Mouse (Mus musculus): ENCODE data around the gene Cs. TPM values are rescaled to one million over a fixed set of nuclear protein-coding genes. Genes with fewer than 3 reads are reported as not detected.

The Cs gene
- polyA plus RNA-seq, 1 experiment from 2014 or later = 176 TPM

DNA sequence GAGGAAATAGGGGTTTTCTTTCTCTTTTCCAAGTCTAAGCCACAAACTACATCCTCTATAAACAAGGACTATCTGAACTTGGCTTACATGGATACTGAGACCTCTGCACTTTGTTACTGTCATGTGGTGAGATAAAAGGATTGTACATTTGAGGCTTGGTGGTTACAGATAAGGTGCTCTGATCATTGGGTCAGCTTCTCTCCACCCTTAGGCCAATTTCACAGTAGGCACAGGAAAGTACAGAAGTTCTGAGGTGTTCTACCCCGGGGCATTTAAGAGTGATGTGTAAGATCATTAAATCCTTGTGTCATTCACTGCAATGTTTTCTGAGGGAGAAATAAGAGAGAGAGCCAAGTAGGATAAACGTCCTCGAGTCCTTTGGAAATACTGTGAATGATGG, 937 bp upstream of the Cs start:
- H3K36me3 ChIP-seq = 0 out of 2 replicates have a peak, but pooled peaks cover 6% of the 10 kb centered on the region
- H3K9ac ChIP-seq = peak overlapping the region; percentile 65
- H3K27me3 ChIP-seq = no peaks in the 10 kb centered on the region
- peak overlapping the region; percentile 67 for H3K4me2 ChIP-seq (replicated peaks)
- no peak for ATAC-seq (ENCODE audit: low FRiP score, low read depth)
- peak overlapping the region; percentile 84 for H3K4me3 ChIP-seq
- H3K4me1 ChIP-seq = peaks cover 16% of the 10 kb centered on the region
- no peaks in the 10 kb centered on the region for H3K9me3 ChIP-seq
- peak overlapping the region; percentile 85; the same call in 1 of the 2 replicates for H3K27ac ChIP-seq
- 86% methylated on average over 3 of the region's 3 CpGs for WGBS

DNA sequence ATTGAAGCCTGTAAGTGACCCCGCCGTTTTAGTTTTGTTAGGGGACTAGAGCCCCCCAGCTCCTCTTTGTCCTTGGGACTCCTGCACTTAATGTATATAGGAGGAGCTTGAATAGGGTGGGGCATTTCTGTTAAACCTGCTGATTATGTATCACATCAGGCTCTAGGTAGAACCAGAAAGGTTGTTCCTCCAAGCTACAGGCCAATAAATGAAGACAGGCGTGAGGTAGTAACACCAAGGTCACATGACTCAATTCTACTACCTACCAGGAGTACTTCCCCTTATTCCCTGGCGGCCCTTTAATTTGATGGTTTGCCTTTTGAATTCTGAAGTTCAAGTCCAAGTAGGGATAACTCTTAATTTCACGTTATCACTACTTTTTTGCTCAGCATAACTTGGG, 881 bp downstream of the Cs start:
- H3K9ac ChIP-seq = peak overlapping the region; percentile 91
- H3K4me1 ChIP-seq = peaks cover 16% of the 10 kb centered on the region
- peak overlapping the region; percentile 84 for H3K4me3 ChIP-seq
- 17% methylated on average over 5 of the region's 5 CpGs for WGBS
- no peaks in the 10 kb centered on the region for H3K27me3 ChIP-seq
- no peak for ATAC-seq (ENCODE audit: low FRiP score, low read depth)
- peak overlapping the region; percentile 83 for H3K4me2 ChIP-seq (replicated peaks)
- H3K9me3 ChIP-seq = no peaks in the 10 kb centered on the region
- H3K36me3 ChIP-seq = 0 out of 2 replicates have a peak, but pooled peaks cover 6% of the 10 kb centered on the region
- H3K27ac ChIP-seq = peak overlapping the region; percentile 85; the same call in 1 of the 2 replicates

DNA sequence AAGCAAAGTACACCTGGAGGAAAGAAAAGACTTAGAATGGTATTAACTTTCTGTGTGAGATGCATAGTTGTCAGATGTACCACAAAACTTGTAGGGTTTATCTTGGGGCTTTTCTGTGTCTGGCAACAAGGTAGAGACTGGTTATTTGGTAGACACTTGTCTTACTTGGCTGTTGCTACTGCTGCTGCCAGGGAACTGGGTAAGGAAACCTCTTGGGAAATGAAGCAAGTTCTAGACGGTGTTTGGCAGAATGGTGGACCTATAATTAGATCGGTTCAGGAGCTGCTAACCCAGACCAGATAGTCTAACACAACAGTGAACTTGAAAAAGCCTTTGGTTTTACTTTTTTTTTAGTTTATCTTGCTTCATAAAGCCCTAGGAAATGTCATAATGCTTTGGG, 1.4 kb downstream of the Cs start:
- Histone ChIP-seq H3K9me3 (no peaks in the 10 kb centered on the region), H3K4me1 (peaks cover 16% of the 10 kb centered on the region), H3K36me3 (0 out of 2 replicates have a peak, but pooled peaks cover 6% of the 10 kb centered on the region), H3K27ac (no peak overlapping the region), H3K4me3 (peak overlapping the region; percentile 84), H3K4me2 (replicated peaks) (peak overlapping the region; percentile 83), H3K9ac (peak overlapping the region; percentile 91), H3K27me3 (no peaks in the 10 kb centered on the region)
- ATAC-seq (ENCODE audit: low FRiP score, low read depth) = no peak
- WGBS = 71% methylated on average over 2 of the region's 2 CpGs

DNA sequence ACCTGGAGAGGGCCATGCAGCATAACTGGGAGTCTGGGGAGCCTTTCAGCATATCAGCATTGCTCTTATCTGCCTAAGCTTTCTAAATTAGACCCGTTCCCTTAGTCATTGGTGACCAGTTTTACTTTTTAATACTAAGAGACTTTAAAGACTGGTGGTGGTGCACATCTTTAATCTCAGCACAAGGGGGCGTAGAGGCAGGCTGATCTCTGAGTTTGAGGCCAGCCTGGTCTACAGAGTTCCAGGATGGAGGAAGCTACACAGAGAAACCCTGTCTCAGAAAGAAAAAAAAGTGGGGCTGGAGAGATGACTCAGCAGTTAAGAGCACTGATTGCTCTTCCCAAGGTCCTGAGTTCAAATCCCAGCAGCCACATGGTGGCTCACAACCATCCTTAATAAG, 2.7 kb downstream of the Cs start:
- Histone ChIP-seq H3K27ac (no peak overlapping the region), H3K4me3 (no peak overlapping the region), H3K4me1 (peaks cover 24% of the 10 kb centered on the region), H3K4me2 (replicated peaks) (no peak overlapping the region), H3K27me3 (no peaks in the 10 kb centered on the region), H3K36me3 (0 out of 2 replicates have a peak, but pooled peaks cover 6% of the 10 kb centered on the region), H3K9me3 (no peaks in the 10 kb centered on the region), H3K9ac (no peak overlapping the region)
- 89% methylated on average over 2 of the region's 2 CpGs for WGBS
- ATAC-seq (ENCODE audit: low FRiP score, low read depth) = no peak

DNA sequence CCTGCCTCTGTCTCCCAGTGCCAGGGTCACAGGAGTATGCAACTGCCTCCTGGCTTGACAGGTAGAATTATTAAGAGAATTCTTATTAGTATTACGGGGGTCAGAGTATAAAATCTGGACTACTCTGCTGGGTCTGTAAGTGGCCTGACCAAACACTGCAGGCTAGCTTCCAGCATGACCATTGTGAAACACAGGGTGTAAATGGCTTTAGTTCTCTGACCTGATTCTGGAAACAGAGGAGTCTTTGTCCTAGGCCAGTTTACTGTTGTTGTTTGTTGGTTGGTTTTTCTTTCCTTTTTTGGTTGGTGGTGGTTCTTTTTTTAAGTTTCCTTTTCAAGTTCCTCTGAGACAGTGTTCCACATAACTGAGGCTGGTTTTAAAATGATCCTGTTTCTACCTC, 5.9 kb downstream of the Cs start:
- 93% methylated on average over 1 of the region's 1 CpGs for WGBS
- Histone ChIP-seq H3K27ac (no peak overlapping the region), H3K9me3 (no peaks in the 10 kb centered on the region), H3K4me3 (no peak overlapping the region), H3K27me3 (no peaks in the 10 kb centered on the region), H3K4me2 (replicated peaks) (no peak overlapping the region), H3K9ac (no peak overlapping the region), H3K36me3 (peaks cover 6% of the 10 kb centered on the region; the same call in 1 of the 2 replicates), H3K4me1 (peaks cover 17% of the 10 kb centered on the region)
- no peak for ATAC-seq (ENCODE audit: low FRiP score, low read depth)

DNA sequence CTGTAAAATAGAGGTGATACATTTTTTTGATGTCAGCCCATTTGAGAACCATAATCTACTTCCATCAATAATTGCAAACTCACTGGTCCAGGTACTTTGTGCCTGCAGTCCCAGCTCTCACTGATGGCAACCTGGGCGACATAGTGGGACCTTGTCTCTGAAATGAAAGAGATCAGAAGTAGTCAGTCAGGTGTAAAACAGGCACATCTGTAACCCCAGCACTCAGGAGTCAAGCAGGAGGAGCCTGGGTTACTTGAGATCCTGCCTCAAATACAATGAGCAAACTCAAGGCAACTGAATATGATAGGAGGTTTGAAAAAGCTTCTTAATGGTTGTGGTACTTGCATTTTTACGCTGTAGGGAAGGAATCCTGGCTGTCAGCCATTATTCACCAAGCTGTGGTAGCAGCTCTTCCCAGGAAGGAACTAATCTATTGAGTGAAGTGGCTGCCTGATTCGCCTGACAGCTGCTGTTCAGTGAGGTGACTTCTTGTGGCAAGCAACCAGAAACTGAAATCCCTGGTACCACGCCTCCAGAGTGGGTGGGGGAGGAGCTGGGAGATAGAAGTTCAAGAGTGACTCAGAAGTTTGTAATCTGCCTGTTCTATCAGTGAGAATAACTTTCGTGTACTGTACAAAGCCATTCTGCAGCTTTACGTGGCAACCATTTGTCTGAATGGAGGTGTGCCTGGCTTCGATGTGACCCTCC, 7.2 kb downstream of the Cs start:
- ATAC-seq (ENCODE audit: low FRiP score, low read depth) = peak; percentile 71
- Histone ChIP-seq H3K27me3 (no peaks in the 10 kb centered on the region), H3K36me3 (peaks cover 7% of the 10 kb centered on the region), H3K9ac (peak overlapping the region; percentile 8; the same call in 1 of the 2 replicates), H3K4me2 (replicated peaks) (peak overlapping the region; percentile 14; the same call in 1 of the 2 replicates), H3K9me3 (no peaks in the 10 kb centered on the region), H3K4me1 (peaks cover 8% of the 10 kb centered on the region), H3K4me3 (no peak overlapping the region), H3K27ac (no peak overlapping the region)
- 61% methylated on average over 7 of the region's 7 CpGs for WGBS

DNA sequence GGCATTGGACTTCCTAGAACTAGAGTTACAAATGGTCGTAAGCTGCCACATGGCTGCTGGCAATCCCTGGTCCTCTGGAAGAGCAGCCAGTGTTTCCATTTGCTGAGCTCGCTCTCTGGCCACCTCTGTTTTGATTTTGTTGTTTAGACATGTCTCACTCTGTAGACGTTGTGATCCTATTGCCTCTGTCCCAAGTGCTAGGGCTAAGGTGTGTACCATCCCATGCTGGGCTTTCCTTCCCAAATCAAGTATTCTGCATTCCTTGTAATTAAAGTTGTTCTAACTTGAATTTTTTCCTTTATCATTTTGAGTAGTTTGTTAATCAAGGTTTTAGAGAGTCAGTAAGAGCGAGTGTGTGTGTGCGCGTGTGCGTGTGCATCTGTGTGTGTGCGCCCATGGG, 10.0 kb downstream of the Cs start:
- H3K9me3 ChIP-seq = no peaks in the 10 kb centered on the region
- no peak overlapping the region for H3K9ac ChIP-seq
- ATAC-seq (ENCODE audit: low FRiP score, low read depth) = no peak
- H3K27ac ChIP-seq = no peak overlapping the region
- H3K4me3 ChIP-seq = no peak overlapping the region
- peaks cover 34% of the 10 kb centered on the region for H3K36me3 ChIP-seq
- H3K4me1 ChIP-seq = peaks cover 8% of the 10 kb centered on the region
- 91% methylated on average over 8 of the region's 8 CpGs for WGBS
- no peak overlapping the region for H3K4me2 ChIP-seq (replicated peaks)
- no peaks in the 10 kb centered on the region for H3K27me3 ChIP-seq

DNA sequence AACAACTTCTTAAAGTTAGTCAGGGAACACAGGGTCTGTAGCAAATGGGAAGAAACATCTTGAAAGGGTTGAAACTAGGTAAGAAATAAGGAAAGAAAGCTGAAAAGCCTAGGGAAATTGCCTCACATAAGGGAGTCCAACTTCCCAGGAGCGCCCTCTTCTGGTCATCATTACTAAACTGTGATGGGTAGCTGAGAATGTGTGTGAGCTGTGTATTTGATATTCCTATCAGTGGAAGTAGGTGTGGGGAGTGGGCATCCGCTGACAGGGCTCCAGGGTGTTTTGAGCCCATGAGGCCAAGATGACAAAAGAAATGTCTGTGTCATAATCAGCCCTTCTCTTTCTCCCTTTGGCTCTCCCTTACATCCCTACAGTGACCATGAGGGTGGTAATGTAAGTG, 21.3 kb downstream of the Cs start:
- no peak overlapping the region for H3K4me2 ChIP-seq (replicated peaks)
- H3K4me1 ChIP-seq = no peaks in the 10 kb centered on the region
- H3K27ac ChIP-seq = no peak overlapping the region
- ATAC-seq (ENCODE audit: low FRiP score, low read depth) = no peak
- no peaks in the 10 kb centered on the region for H3K9me3 ChIP-seq
- 61% methylated on average over 2 of the region's 2 CpGs for WGBS
- H3K27me3 ChIP-seq = no peaks in the 10 kb centered on the region
- peaks cover 95% of the 10 kb centered on the region for H3K36me3 ChIP-seq
- no peak overlapping the region for H3K4me3 ChIP-seq
- no peak overlapping the region for H3K9ac ChIP-seq

DNA sequence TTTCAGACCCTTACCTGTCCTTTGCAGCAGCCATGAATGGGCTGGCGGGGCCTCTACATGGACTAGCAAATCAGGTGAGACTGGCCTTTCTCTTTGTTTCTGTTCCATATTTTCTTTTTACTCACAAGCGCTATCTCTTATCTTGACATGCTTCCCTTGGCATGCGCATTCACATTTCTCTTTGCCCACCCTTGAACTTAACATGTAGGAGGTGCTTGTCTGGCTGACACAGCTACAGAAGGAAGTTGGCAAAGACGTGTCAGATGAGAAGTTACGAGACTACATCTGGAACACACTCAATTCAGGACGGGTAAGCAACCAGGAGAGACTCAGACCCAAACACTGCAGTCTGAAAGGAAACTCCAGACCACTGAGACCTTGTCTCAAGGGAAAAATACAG, 21.7 kb downstream of the Cs start:
- Histone ChIP-seq H3K36me3 (peaks cover 95% of the 10 kb centered on the region), H3K27me3 (no peaks in the 10 kb centered on the region), H3K9ac (no peak overlapping the region), H3K27ac (no peak overlapping the region), H3K4me3 (no peak overlapping the region), H3K4me1 (no peaks in the 10 kb centered on the region), H3K4me2 (replicated peaks) (no peak overlapping the region), H3K9me3 (no peaks in the 10 kb centered on the region)
- ATAC-seq (ENCODE audit: low FRiP score, low read depth) = no peak
- 88% methylated on average over 6 of the region's 6 CpGs for WGBS

DNA sequence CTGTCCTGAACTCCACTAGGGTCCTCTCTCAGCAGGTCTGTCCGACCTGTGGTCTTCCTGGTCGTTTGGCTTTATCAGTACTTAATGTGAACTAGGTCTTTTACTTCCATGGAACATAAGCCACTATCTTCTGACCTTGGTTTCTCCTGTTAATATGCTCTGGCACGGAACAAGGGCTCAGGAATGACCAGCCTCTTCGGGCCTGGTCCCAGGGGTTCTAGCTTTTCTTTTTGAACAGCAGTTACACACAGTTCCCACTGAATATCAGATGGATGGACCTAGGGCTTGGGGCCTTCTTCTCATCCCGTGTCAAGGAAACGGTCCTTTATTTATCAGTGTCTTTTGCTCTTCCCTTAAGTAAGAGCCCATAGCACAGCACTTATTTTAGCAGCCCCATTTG, 24.3 kb downstream of the Cs start:
- H3K27ac ChIP-seq = no peak overlapping the region
- H3K27me3 ChIP-seq = no peaks in the 10 kb centered on the region
- no peak overlapping the region for H3K9ac ChIP-seq
- H3K9me3 ChIP-seq = no peaks in the 10 kb centered on the region
- no peaks in the 10 kb centered on the region for H3K4me1 ChIP-seq
- 88% methylated on average over 6 of the region's 6 CpGs for WGBS
- H3K36me3 ChIP-seq = peaks cover 84% of the 10 kb centered on the region
- H3K4me3 ChIP-seq = no peak overlapping the region
- H3K4me2 ChIP-seq (replicated peaks) = no peak overlapping the region
- ATAC-seq (ENCODE audit: low FRiP score, low read depth) = no peak

DNA sequence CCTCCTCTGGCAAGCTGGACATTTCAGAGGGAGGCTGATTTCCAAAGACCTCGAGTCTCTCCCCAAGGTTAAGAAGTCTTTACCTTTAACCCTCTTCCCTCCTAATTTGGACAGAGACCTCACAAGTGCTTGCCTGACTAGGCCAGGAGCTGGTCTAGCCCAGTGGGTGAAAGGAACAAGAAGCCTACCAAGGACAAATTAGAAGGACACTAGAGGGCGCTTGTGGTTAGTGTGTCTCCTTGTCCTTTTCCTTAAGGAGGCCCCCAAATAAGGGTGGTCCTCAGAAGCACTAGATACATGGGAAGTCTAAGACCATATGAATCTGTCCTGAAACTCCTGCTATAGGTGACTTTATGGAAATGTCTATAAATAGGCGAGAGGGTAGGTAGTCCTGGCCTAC, 25.0 kb downstream of the Cs start:
- no peak overlapping the region for H3K9ac ChIP-seq
- WGBS = 46% methylated on average over 3 of the region's 3 CpGs
- ATAC-seq (ENCODE audit: low FRiP score, low read depth) = no peak
- peaks cover 3% of the 10 kb centered on the region for H3K4me1 ChIP-seq
- no peak overlapping the region for H3K4me3 ChIP-seq
- H3K27ac ChIP-seq = no peak overlapping the region
- no peaks in the 10 kb centered on the region for H3K27me3 ChIP-seq
- H3K4me2 ChIP-seq (replicated peaks) = no peak overlapping the region
- H3K9me3 ChIP-seq = no peaks in the 10 kb centered on the region
- peaks cover 80% of the 10 kb centered on the region for H3K36me3 ChIP-seq

DNA sequence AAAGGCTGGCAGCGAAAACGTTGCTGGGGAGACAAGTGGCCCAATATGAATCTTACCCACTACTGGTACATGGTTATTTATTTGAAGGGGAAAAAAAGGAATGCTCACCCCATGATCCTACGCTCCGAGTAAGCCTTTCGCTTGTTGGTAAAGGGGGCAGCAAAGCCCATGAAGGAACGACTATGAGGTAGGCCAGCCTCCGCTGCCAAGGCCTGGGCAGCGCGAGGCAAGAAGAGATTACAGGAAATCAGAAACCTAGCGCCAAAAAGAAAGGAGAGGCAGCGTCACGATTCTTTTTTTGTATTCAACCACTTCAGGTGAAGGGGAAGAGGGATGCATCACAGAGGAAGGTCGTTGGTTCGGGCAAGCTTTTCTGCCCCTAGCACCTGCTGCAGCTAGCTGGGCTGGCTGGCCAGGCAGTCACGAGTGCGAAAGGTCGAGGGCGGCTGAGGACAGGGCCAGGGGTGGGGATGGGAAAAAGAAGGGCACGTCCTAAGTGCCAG, 30.4 kb downstream of the Cs start:
- Histone ChIP-seq H3K4me2 (replicated peaks) (peak overlapping the region; percentile 94), H3K27me3 (no peaks in the 10 kb centered on the region), H3K9me3 (no peaks in the 10 kb centered on the region), H3K36me3 (peaks cover 27% of the 10 kb centered on the region), H3K4me1 (peaks cover 14% of the 10 kb centered on the region), H3K9ac (peak overlapping the region; percentile 82), H3K4me3 (peak overlapping the region; percentile 71), H3K27ac (peak overlapping the region; percentile 95; the same call in 1 of the 2 replicates)
- WGBS = 19% methylated on average over 19 of the region's 19 CpGs
- ATAC-seq (ENCODE audit: low FRiP score, low read depth) = no peak
